Mouse (Mus musculus) midbrain, embryonic 16.5 days (tissue): ENCODE data around the gene Rps26. TPM values are rescaled to one million over a fixed set of nuclear protein-coding genes. Genes with fewer than 3 reads are reported as not detected.

Experiments used
- ATAC-seq: fragments of 200-750 bp; cut with Nextera tagmentation; 2 replicates; pipeline ENCODE4 v1.8.0; 2017; ENCODE audit warnings: moderate TSS enrichment
- H3K27ac ChIP-seq: fragments of 300-500 bp; sonication (generic); 2 replicates; pipeline ENCODE4 v1.5.1; 2014; ENCODE audit warnings: mild to moderate bottlenecking, low read length, mixed read lengths
- H3K27me3 ChIP-seq: fragments of 300-500 bp; sonication (generic); 2 replicates; pipeline ENCODE4 v1.6.1; 2014; ENCODE audit warnings: low read depth, low read length, mixed read lengths; ENCODE audit not compliant: control insufficient read depth, insufficient read depth
- H3K36me3 ChIP-seq: fragments of 300-500 bp; sonication (generic); 2 replicates; pipeline ENCODE4 v1.6.1; 2014; ENCODE audit warnings: mild to moderate bottlenecking, low read length, moderate library complexity, mixed read lengths; ENCODE audit not compliant: control insufficient read depth, insufficient read depth
- H3K4me1 ChIP-seq: fragments of 300-500 bp; sonication (generic); 2 replicates; pipeline ENCODE4 v1.6.1; 2014; ENCODE audit warnings: mild to moderate bottlenecking, low read length, mixed read lengths; ENCODE audit not compliant: control insufficient read depth, insufficient read depth
- H3K4me2 ChIP-seq: fragments of 300-500 bp; sonication (generic); 2 replicates; pipeline ENCODE4 v1.6.1; 2014; ENCODE audit warnings: mild to moderate bottlenecking, low read length, mixed read lengths
- H3K4me3 ChIP-seq: fragments of 300-500 bp; sonication (generic); 2 replicates; pipeline ENCODE4 v1.5.1; 2014; ENCODE audit warnings: low read depth, mild to moderate bottlenecking, low read length, moderate library complexity, mixed read lengths
- H3K9ac ChIP-seq: fragments of 300-500 bp; sonication (generic); 2 replicates; pipeline ENCODE4 v1.6.1; 2014; ENCODE audit warnings: low read depth, low read length, mixed read lengths
- H3K9me3 ChIP-seq: fragments of 300-500 bp; sonication (generic); replicated peaks from 2 replicates; pipeline ENCODE4 v1.6.1; 2014; ENCODE audit warnings: mild to moderate bottlenecking, low read length, mixed read lengths; ENCODE audit not compliant: control insufficient read depth, poor library complexity, severe bottlenecking
- WGBS: fragments of 180-500 bp; shearing (Covaris S2); extraction: QIAGEN DNeasy Blood & Tissue Kit; methylation state at CpG from one replicate; pipeline ENCODE4 v1.1.7; 2014; 5-methylcytosine and 5-hydroxymethylcytosine counted together
- polyA plus RNA-seq: library from polyadenylated mRNA; unstranded; fragments of >200 nt; fragmentation: Nextera tagmentation; extraction: Ambion mirVana; gene quantifications from 2 replicates; pipeline ENCODE4 v1.2.1, GENCODE M21; 2015

The Rps26 gene
- polyA plus RNA-seq, 1 experiment from 2014 or later, result 295 TPM

GRCm38 (mm10) chr10:128645111-128646011 is 18.8 kb upstream of the Rps26 start, which contains the start of gene Ikzf4:
Ikzf4 (minus strand) TSS chr10:128645991.
- no peaks in the 10 kb centered on the region for H3K9me3 ChIP-seq
- H3K9ac ChIP-seq, result peak within 1 kb of the TSS; percentile 88
- peak; percentile 85 for ATAC-seq
- H3K27ac ChIP-seq, result peak within 1 kb of the TSS; percentile 97
- peaks cover 16% of the 10 kb centered on the region for H3K36me3 ChIP-seq
- 1% methylated on average over 34 of the region's 36 CpGs for WGBS
- H3K4me2 ChIP-seq, result peak within 1 kb of the TSS; percentile 71
- peaks cover 27% of the 10 kb centered on the region for H3K4me1 ChIP-seq
- peak within 1 kb of the TSS; percentile 67 for H3K4me3 ChIP-seq
- H3K27me3 ChIP-seq, result no peaks in the 10 kb centered on the region

- peaks cover 31% of the 10 kb centered on the region for H3K36me3 ChIP-seq
- H3K9ac ChIP-seq, result peak overlapping the region; percentile 2; the same call in 1 of the 2 replicates
- no peaks in the 10 kb centered on the region for H3K9me3 ChIP-seq
- 87% methylated on average over 6 of the region's 6 CpGs for WGBS
- ATAC-seq, result no peak
- H3K4me2 ChIP-seq, result no peak overlapping the region
- no peaks in the 10 kb centered on the region for H3K27me3 ChIP-seq
- peaks cover 27% of the 10 kb centered on the region for H3K4me1 ChIP-seq
- no peak overlapping the region for H3K27ac ChIP-seq
- H3K4me3 ChIP-seq, result no peak overlapping the region
These were observed 16.2 kb upstream of the Rps26 start for GRCm38 (mm10) chr10:128642749-128643148.

- 88% methylated on average over 7 of the region's 7 CpGs for WGBS
- ATAC-seq, result no peak
These were observed 15.3 kb upstream of the Rps26 start for GRCm38 (mm10) chr10:128641871-128642270.

GRCm38 (mm10) chr10:128640891-128641290 is 14.3 kb upstream of the Rps26 start:
- H3K36me3 ChIP-seq, result peaks cover 39% of the 10 kb centered on the region
- H3K4me3 ChIP-seq, result no peak overlapping the region
- H3K9me3 ChIP-seq, result no peaks in the 10 kb centered on the region
- no peak overlapping the region for H3K9ac ChIP-seq
- peaks cover 20% of the 10 kb centered on the region for H3K4me1 ChIP-seq
- no peak overlapping the region for H3K4me2 ChIP-seq
- no peak overlapping the region for H3K27ac ChIP-seq
- 95% methylated on average over 15 of the region's 15 CpGs for WGBS
- H3K27me3 ChIP-seq, result no peaks in the 10 kb centered on the region
- no peak for ATAC-seq

More at GRCm38 (mm10) chr10:128641871-128642270, 15.3 kb upstream of the Rps26 start:
- no peaks in the 10 kb centered on the region for H3K27me3 ChIP-seq
- no peaks in the 10 kb centered on the region for H3K9me3 ChIP-seq
- H3K36me3 ChIP-seq, result peaks cover 31% of the 10 kb centered on the region
- H3K4me1 ChIP-seq, result peaks cover 25% of the 10 kb centered on the region
- no peak overlapping the region for H3K9ac ChIP-seq
- H3K4me3 ChIP-seq, result no peak overlapping the region
- H3K4me2 ChIP-seq, result no peak overlapping the region
- H3K27ac ChIP-seq, result no peak overlapping the region

GRCm38 (mm10) chr10:128639999-128640398 is 13.5 kb upstream of the Rps26 start:
- Histone ChIP-seq H3K9ac (no peak overlapping the region), H3K9me3 (no peaks in the 10 kb centered on the region), H3K4me2 (no peak overlapping the region), H3K27ac (no peak overlapping the region), H3K27me3 (no peaks in the 10 kb centered on the region), H3K4me3 (no peak overlapping the region), H3K36me3 (peaks cover 44% of the 10 kb centered on the region), H3K4me1 (peaks cover 20% of the 10 kb centered on the region)
- WGBS, result 94% methylated on average over 14 of the region's 14 CpGs
- no peak for ATAC-seq

GRCm38 (mm10) chr10:128637011-128637410 is 10.5 kb upstream of the Rps26 start:
- Histone ChIP-seq H3K9me3 (no peaks in the 10 kb centered on the region), H3K36me3 (peaks cover 62% of the 10 kb centered on the region), H3K4me3 (no peak overlapping the region), H3K4me2 (no peak overlapping the region), H3K9ac (no peak overlapping the region), H3K4me1 (no peaks in the 10 kb centered on the region), H3K27me3 (no peaks in the 10 kb centered on the region), H3K27ac (no peak overlapping the region)
- WGBS, result 5% methylated on average over 11 of the region's 11 CpGs
- no peak for ATAC-seq

- H3K27me3 ChIP-seq, result no peaks in the 10 kb centered on the region
- H3K4me1 ChIP-seq, result no peaks in the 10 kb centered on the region
- H3K9ac ChIP-seq, result no peak overlapping the region
- 44% methylated on average over 6 of the region's 6 CpGs for WGBS
- ATAC-seq, result no peak
- H3K4me2 ChIP-seq, result no peak overlapping the region
- no peak overlapping the region for H3K4me3 ChIP-seq
- H3K36me3 ChIP-seq, result peaks cover 62% of the 10 kb centered on the region
- no peaks in the 10 kb centered on the region for H3K9me3 ChIP-seq
- H3K27ac ChIP-seq, result no peak overlapping the region
These were observed 10.0 kb upstream of the Rps26 start for GRCm38 (mm10) chr10:128636561-128636960.

- ATAC-seq, result no peak
- no peaks in the 10 kb centered on the region for H3K4me1 ChIP-seq
- H3K9ac ChIP-seq, result no peak overlapping the region
- no peaks in the 10 kb centered on the region for H3K27me3 ChIP-seq
- 93% methylated on average over 13 of the region's 13 CpGs for WGBS
- no peak overlapping the region for H3K27ac ChIP-seq
- no peak overlapping the region for H3K4me2 ChIP-seq
- H3K4me3 ChIP-seq, result no peak overlapping the region
- H3K9me3 ChIP-seq, result no peaks in the 10 kb centered on the region
- H3K36me3 ChIP-seq, result peaks cover 54% of the 10 kb centered on the region
These were observed 9.2 kb upstream of the Rps26 start for GRCm38 (mm10) chr10:128635697-128636096.

- H3K36me3 ChIP-seq, result peaks cover 30% of the 10 kb centered on the region
- H3K9me3 ChIP-seq, result no peaks in the 10 kb centered on the region
- no peaks in the 10 kb centered on the region for H3K4me1 ChIP-seq
- no peak overlapping the region for H3K4me2 ChIP-seq
- H3K27ac ChIP-seq, result no peak overlapping the region
- 18% methylated on average over 6 of the region's 6 CpGs for WGBS
- no peak overlapping the region for H3K9ac ChIP-seq
- H3K27me3 ChIP-seq, result no peaks in the 10 kb centered on the region
- no peak for ATAC-seq
- H3K4me3 ChIP-seq, result no peak overlapping the region
These were observed 5.0 kb upstream of the Rps26 start for GRCm38 (mm10) chr10:128631571-128631970.
